Mouse (Mus musculus): ENCODE data around the gene Nr4a2. TPM values are rescaled to one million over a fixed set of nuclear protein-coding genes. Genes with fewer than 3 reads are reported as not detected.

The Nr4a2 gene
- total RNA-seq, 1 experiment from 2014 or later, result 9.9 TPM

DNA sequence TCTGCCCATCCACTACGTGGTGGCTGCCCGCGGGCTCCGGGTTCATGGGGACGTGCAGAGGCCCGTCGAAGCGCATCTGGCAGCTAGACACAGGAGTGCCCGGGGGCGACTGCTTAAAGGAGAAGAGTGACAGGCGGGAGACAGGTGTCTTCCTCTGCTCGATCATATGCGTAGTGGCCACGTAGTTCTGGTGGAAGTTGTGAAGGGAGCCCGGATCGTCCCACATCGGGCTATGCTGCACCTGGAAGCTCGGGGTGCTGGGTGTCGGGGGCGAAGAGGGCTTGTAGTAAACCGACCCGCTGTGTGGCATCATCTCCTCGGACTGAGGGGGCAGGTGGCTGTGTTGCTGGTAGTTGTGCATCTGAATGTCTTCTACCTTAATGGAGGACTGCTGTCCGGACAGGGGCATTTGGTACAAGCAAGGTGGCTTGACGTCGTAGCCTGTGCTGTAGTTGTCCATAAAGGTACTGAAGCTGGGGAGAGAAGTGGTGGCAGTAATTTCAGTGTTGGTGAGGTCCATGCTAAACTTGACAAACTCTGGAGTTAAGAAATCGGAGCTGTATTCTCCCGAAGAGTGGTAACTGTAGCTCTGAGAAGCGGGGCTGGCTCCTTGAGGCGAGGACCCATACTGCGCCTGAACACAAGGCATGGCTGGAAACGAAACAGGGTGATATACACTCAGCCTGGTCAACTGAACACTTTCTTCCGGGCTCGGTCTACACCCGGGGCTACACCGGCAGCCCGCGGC is 11.8 kb downstream of the Nr4a2 start:
- no peak for DNase-seq

DNA sequence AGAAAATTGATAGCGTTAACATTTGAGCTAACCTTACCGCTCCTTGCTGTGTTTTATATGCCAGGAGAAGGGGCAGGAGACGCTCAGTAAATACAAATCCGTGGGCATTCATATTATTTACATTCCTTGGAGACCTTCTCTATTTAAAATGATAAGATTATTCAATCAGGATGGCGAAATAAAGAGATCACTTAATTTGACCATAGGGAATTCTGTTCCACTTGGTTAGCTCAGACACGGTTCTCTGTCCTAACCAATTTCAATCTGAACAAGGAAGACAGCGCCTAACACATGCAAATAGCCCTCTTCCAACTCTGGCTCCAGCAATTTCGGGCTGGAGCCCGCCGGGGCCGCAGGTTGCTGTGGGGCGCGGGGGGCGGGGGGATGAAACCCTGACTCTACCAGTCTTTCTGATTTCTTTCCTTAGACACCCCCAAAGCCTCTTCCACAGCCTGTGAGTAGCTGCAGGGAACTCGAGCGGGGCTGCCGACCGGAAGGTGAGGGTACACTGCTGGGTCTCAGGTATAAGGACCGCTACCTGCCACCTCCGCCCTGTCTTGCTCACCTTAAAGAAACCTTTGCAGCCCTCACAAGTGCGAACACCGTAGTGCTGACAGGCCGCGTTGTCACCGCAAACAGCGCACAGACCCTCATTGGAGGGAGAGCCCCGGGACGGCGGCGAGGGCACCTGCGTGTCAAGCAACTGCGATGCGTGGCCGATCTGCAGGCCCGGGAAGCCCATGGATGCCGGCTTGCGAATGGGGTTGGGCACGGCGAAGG is 12.6 kb downstream of the Nr4a2 start:
- DNase-seq, result no peak

DNA sequence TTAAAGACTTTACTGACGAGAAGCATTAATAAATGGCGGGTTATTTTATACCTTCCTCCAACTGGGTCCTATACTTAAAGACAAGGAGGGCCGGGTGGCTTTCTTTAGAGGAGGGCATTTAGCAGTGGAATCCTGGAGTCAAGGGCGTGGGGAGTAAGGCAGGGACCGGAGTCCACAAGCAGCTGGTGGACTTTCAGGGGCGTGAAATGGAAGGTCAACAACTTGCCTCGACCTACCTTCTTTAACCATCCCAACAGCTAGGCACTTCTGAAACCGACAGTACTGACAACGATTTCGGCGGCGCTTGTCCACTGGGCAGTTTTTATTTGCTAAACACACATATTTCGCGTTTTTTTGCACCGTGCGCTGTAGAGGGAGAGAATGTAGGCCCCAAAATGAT is 13.4 kb downstream of the Nr4a2 start:
- no peak for DNase-seq

DNA sequence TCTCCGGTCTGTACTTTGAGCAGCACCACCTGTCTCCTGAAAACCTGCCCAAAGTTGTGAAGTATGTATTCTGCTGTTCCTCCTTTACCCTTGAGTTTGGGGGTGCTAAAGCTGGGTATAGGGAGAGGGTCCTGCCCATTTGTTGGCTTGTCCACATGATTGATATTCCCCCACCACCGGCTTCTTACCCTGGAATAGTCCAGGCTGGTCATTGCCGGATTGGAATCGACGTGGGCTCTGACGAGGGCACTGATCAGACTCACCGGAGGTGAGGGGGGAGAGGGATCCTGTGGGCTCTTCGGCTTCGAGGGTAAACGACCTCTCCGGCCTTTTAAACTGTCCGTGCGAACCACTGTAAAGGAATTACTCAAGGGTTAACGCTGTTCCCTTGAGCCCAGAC is 13.9 kb downstream of the Nr4a2 start:
- DNase-seq, result no peak

DNA sequence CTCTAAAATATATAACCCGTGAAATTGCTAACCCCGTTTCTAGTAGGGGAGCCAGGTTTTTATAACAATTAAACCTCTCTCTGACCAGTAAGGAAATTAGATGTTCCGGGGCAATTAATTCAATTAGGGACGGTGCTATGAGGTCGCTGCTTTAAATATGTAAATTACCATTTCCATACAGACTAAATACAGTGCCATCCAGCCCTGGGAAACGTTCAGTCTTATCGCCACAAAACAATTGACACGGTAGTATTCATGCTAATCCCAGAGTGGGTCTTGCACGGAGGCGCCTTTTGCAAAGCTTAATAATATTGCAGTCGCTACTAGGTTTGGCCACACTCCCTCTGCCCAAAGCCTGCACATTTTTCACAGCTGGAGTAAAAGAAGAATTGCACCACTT is 14.5 kb downstream of the Nr4a2 start:
- DNase-seq, result no peak

DNA sequence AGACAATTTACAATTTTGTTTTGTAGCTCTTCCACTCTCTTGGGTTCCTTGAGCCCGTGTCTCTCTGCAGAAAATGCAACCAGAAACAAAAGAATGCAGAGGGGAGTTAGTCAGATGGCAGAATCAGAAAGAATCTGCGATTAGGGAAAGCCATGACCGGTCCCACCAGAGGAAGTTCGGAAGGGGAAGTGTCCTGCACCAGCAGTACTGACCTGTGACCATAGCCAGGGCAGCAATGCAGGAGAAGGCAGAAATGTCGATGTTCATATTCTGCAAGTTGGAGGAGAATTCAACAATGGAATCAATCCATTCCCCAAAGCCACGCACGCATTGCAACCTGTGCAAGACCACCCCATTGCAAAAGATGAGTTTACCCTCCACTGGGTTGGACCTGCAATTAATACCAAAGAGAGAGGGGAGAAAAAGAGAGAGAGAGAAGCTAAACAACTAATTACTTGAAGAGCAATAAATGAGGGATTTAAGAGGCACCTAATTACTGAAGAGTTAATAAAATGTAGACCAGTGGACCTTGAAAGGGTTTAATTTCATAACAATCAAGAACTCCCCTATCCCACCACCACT is 15.4 kb downstream of the Nr4a2 start:
- DNase-seq, result no peak

DNA sequence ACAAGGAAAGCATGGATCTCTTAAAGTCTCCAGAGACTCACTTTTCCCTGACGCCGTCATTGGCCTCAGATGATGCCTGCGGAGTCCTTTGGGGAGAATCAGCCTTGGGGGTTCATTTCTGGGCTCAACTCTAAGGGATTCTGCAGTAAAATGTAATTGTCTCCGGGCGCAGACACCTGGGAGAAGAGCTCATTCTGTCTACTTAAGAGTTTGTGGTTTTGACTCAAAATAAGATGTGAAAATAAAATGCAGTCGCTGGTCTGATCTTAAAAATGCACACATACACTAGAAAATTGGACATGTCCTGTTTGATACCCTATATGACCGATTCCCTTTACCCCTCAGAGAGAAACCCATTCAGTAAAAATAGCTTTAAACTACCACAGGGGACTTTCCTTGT is 18.4 kb downstream of the Nr4a2 start:
- no peak for DNase-seq

DNA sequence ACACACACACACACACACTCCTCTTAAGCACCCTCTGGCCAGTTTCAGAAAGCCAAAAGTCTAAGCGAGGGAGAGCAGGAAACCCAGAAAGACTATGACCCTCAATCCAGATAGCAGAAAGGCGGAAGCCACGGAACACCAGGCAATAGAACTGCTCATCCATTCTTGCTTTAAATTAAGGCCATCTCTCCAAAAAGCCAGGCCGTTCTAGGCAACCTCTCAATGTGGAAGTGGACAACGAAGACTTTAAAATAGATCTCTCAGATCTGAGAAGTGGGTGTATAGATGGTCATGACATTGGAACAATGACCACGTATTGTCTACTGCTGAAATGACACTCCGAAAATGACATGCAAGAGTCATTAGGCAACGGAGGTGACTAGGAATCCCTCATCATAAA is 19.1 kb downstream of the Nr4a2 start:
- no peak for DNase-seq

DNA sequence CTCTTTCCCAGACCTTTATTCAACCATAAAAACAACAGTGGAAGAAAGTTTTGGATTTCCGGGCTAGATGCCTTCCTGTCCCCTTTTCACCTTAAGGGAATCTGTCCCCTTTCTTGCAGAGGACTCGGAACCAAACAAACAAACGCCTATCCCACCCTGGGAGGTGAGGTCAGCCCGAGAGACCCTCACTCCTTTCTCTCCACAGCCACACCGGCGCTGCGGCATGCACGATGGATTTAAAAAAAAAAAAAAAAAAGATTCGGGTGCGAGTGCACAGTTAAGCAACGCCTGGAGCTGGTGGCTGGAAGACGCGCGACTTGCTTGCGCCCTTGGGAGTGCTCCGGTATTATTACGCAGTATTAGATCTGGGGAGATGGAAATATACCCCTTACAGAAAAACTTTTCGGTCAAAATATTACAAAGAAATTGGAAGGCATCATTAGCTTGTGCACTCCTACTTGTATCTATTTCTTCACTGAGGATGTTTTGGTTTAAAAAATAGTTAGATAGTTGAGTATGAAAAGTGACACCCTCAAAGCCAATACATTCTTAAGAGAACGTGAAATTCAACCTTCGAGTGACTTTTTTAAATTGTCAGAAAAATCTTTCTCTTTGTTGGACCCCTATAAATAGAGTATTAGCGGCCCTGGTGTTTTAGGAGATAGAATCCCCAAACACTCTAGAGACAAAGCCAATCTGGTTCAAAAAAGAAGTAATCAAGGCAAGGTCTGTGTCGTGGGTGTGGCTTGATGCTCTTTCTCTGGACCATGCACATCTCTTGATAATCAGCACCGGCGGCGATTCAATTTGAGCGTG is 19.8 kb downstream of the Nr4a2 start:
- no peak for DNase-seq

DNA sequence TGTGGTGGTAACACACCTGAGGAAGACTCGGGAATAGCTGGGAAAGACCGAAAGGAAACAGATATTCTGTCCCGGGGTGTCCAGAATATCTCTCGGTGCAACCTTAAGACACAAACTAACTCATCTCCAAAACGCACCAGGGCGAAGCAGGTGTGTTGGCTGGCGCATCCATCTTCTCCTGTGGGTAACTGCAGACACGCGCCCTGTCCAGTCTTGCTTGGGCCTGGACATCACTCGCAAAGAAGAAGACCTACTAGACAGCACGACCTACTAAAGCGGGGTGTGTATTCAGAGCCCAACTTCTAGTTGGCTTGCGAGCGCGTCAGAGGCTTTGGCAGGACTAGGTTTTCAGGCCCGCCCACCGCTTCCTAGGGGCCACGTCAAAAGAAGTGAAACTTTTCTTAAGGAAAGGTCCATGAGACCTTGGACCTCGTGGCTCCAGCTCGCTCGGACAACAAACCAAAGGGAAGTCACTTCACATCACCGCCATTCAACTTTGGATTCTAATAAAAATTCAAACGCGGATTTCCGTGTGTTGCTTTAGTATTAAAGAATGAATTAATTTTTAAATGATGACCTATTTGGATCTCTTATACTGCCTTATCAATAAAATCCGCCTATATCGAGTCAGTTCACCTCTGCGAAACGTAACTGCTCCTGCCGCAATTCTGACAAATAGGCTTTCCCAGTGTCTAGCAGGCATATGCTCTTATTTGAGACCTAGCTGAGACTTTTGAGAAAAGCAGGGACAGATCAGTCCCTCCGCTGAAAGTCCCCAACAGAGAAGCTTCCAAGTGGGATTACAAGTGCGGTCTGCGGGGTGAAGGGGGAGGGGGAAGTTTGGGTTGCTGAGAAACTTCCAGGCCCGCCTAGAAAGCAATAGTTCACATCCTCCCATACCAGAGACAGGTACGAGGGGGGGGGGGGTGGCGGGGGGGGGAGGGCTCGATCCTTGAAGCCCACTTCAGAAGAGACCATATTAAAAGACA is 20.7 kb downstream of the Nr4a2 start:
- no peak for DNase-seq

DNA sequence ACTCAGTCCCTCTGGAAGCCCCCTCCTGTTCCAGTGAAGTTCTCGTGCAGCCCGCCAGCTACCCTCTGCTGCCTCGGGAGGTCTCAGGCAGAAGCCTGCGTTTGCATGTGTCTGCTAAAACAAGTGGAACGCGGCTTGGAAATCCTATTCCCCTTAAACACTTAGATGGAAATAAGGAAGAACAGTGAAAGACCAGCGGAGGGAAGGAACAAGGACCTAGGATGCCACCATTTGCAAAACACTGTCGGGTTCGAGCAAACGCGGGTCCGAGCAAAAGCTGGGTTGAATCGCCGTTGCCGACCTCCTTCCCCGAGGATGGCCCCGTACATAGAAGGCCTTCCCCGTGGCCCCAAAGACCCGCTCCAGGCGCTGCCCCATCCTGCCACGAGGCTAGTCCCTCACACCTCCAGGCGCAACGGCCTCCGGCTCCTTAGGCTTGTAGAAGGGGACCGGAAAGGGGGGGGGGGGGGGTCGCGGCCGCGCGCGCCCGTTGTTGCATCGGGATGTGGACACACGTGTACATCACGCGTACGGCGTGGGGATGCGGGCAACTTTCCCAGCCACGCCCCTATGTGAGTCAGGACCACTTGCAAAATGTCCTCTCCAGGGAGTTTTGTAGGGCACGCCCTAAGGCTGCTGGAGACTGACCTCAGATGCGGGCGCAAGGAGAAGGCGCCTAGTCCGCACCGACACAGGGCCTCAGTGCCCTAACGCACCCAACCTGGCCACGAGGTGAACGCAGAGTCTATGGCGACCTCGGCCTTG is 21.5 kb downstream of the Nr4a2 start:
- peak; percentile 57 for DNase-seq

DNA sequence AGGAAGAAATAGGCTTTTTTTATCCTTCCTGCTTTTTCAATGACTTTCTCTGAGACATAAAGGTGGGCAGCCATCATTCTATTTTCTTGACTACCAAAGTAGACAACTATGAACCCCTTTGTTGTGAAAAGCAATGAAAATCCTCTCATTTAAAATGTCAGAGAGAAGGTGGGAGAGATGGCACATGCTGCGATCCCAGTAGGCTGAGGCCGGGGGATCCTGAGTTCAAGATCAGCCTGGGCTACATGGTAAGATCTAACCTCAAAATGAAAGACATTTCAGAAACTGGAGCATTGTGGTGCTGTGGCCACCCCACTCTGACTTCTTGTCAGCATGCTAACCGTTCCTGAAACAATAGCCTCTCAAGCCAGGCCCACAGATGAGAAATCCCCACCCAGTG is 23.6 kb downstream of the Nr4a2 start:
- DNase-seq, result no peak

DNA sequence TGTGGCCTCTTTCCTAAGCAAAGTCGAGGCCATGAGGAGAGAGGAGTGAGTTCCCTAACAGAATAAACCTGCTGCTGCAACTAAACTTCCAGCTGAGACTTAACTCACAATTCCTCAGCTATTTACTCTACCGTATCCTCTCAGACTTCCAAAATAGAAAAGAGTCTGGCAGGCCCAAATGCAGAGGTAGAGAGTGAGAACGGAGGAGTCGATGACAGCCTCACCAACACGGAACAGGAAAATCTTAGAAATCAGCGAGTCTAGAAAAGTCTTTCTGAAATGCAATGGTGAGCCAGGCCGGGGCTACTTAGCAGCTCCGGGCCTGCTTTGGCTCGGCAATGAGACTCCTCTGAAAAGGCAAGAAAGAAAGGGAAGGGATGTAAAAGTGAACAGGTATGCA is 51.4 kb downstream of the Nr4a2 start:
- DNase-seq, result no peak

DNA sequence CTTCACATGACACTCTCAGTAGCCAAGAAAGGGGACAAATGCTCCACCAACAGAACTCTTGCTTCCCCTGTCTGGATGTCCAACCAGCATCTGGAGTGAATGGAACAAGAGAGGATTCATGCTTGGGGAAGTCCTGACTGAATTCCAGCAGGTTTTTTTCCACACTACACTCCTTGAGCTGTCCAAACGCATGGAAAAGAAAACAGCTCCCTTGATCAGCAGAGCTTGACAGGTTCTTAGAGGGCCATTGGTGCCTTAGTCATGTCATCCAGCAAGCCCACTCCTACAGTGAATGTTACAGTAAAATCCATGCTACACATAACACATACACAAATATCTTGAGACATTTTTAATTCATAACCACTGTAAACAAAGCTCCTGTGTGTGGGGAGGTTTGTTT is 60.3 kb downstream of the Nr4a2 start:
- DNase-seq, result no peak

Other genes with a start within 250 kb of the Nr4a2 start
- gene Gpd2, start 113.6 kb upstream of the Nr4a2 start, total RNA-seq (2021), result 72.0 and 94.8 TPM in 2 replicates